Mouse (Mus musculus) heart, adult 11 months (tissue): Measurements from ENCODE around the gene Lig4.
A peak's percentile ranks its signal among the peaks of the same experiment; 100 is the strongest.

Source experiments
- DNase-seq: peaks from one replicate; pipeline ENCODE4 v3.0.0; 2022

Lig4 gene

GRCm38 (mm10) chr8:9977573-9978314 is at the start of gene Lig4, which contains the start of gene Abhd13:
Gene Lig4, minus strand, starts transcription at chr8:9977686.
Gene Abhd13, plus strand, starts transcription at chr8:9977707.
- DNase-seq: peak; percentile 99

- DNase-seq: peak; percentile 83
Measured at GRCm38 (mm10) chr8:10017231-10017630, 39.7 kb upstream of the Lig4 start.

- DNase-seq: peak; percentile 57
Measured at GRCm38 (mm10) chr8:10016252-10016651, 38.8 kb upstream of the Lig4 start.

- DNase-seq: peak; percentile 71
Measured at GRCm38 (mm10) chr8:10007660-10008028, 30.2 kb upstream of the Lig4 start.

- DNase-seq: peak; percentile 92
Measured at GRCm38 (mm10) chr8:10006986-10007659, 29.6 kb upstream of the Lig4 start.

- peak; percentile 93 for DNase-seq
Measured at GRCm38 (mm10) chr8:10006156-10006985, 28.9 kb upstream of the Lig4 start, which contains the start of gene Tnfsf13b. Gene Tnfsf13b, plus strand, starts transcription at chr8:10006467.

GRCm38 (mm10) chr8:10004115-10004514 is 26.6 kb upstream of the Lig4 start:
- DNase-seq: no peak

GRCm38 (mm10) chr8:9980188-9980587 is 2.7 kb upstream of the Lig4 start:
- DNase-seq: no peak

- DNase-seq: peak; percentile 46
Measured at GRCm38 (mm10) chr8:9979746-9980145, 2.3 kb upstream of the Lig4 start.

GRCm38 (mm10) chr8:9978475-9979230 is 1.2 kb upstream of the Lig4 start:
- peak; percentile 84 for DNase-seq

GRCm38 (mm10) chr8:9977016-9977415 is 470 bp downstream of the Lig4 start:
- DNase-seq: peak; percentile 88

GRCm38 (mm10) chr8:9975898-9976611 is 1.4 kb downstream of the Lig4 start:
- DNase-seq: peak; percentile 100

- no peak for DNase-seq
Measured at GRCm38 (mm10) chr8:9975276-9975675, 2.2 kb downstream of the Lig4 start.

- DNase-seq: no peak
Measured at GRCm38 (mm10) chr8:9971866-9972265, 5.6 kb downstream of the Lig4 start.

GRCm38 (mm10) chr8:9959919-9960318 is 17.6 kb downstream of the Lig4 start:
- no peak for DNase-seq

- DNase-seq: peak; percentile 61
Measured at GRCm38 (mm10) chr8:9958338-9958737, 19.1 kb downstream of the Lig4 start.

GRCm38 (mm10) chr8:9949134-9949890 is 28.2 kb downstream of the Lig4 start:
- DNase-seq: peak; percentile 55

GRCm38 (mm10) chr8:9935574-9935973 is 41.9 kb downstream of the Lig4 start:
- DNase-seq: no peak

- no peak for DNase-seq
Measured at GRCm38 (mm10) chr8:9934891-9935565, 42.5 kb downstream of the Lig4 start.

GRCm38 (mm10) chr8:9932711-9933110 is 44.8 kb downstream of the Lig4 start:
- no peak for DNase-seq
